Mouse (Mus musculus) layer of hippocampus, postnatal 10 days (tissue): ENCODE results near the gene Podxl. TPM values are rescaled to one million over a fixed set of nuclear protein-coding genes. Genes with fewer than 3 reads are reported as not detected.

Source experiments
- total RNA-seq, 2 experiments: library from RNA; stranded (reverse); gene quantifications; 2 replicates each; pipeline ENCODE4 v1.2.3; 2021

The Podxl gene
- total RNA-seq, 2 experiments from 2014 or later: 19.2 to 21.1 TPM

Other genes starting within 250 kb of the Podxl start
- 100 to 1,000 TPM; 119 to 127 TPM for gene Mkln1, start 165.2 kb downstream of the Podxl start, total RNA-seq